Mouse (Mus musculus) CD4-positive, CD25-positive, alpha-beta regulatory T cell, adult 2 months (primary cell): ENCODE data around the gene Eno3.

Experiments used
- DNase-seq: peaks from one replicate; pipeline ENCODE4 v3.0.0-alpha.2; 2012; ENCODE audit warnings: low read depth, low spot score

Eno3 gene

GRCm38 (mm10) chr11:70643051-70643450 lies 14.0 kb upstream of the Eno3 start:
- no peak for DNase-seq

DNA sequence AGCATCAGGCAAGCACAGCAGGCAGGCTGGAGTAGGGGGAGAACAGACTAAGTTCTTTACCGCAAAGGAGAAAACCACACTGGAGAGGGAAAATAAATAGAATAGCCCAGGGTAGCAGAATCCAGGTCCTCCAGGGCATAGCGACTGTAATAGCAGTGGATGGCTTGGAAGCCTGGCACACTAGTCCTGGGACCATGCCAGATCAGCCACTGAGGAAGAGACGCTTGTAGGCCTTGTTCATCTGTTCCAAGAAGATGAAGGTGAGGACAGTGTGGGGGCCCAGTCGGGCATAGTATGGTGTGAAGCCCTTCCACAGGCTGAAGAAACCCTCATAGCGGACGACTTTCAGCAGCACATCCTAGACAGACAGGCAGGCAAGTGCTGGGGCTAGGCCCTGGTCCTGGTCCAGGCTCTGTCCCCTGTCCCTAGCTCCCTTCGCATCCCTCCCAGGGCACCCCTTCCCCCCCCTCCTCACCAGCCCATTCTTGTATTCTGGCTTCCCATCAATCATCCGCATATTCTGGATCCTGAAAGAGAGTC lies 12.4 kb upstream of the Eno3 start:
- DNase-seq = no peak

DNA sequence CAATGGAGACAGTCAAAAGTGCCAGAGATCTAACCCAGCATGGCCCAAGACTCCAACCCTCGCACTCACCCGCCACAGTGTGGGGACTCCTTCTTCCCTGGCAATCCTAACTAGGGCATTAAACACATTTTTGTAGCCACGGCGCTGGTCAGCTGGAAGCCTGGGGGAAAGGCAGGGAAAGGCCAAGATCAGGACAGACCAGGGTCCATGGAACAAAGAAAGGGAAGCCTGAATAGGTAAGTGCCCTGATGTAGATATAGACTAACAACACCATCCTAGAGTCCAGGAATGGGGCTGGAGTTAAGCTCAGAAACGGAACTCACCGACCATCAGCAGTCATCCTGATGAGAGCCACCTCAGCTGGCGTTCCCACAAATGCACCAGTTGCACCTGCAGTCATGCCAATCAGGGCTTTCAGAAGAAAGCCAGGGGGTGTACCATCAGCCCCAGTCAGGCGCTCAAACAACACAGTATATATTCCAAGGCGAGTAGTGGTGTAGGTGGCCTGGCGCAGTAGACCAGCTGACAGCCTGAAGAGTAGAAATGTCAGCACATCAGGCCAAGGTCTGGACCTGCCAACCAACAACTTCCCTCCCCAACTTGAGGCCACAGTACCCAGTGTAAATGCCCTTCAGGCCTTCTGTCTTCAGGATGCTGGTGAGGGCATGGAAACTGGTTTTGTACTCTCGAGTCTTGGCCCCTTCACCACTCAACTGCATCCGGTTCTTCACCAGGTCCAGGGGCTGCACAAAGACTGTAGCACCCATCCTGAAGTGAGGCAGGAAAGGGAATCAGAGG lies 11.3 kb upstream of the Eno3 start:
- no peak for DNase-seq

DNA sequence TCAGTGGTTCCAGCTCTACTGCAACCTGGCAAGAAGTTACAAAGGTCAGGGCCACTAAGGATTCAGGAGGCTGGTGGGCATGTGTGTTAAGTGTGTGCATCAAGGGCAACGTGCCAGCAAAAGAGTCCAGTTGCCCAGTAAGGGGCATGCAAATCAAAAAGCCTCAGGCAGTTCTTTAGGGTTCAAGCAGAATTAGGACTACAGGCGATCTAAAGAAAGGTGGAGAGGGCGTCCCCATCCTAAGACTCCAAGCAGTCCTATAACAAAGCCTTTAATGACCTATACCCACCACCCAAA lies 10.8 kb upstream of the Eno3 start:
- no peak for DNase-seq

- DNase-seq = peak; percentile 98
These were observed 10.0 kb upstream of the Eno3 start, which contains the start of the genes Rnf167 and Slc25a11 for GRCm38 (mm10) chr11:70646691-70647650. TSS of gene Rnf167 (plus strand) at chr11:70647235. TSS of gene Slc25a11 (minus strand) at chr11:70647479.

- peak; percentile 57 for DNase-seq
These were observed 9.1 kb upstream of the Eno3 start for GRCm38 (mm10) chr11:70647716-70648420.

GRCm38 (mm10) chr11:70648512-70648911 lies 8.5 kb upstream of the Eno3 start:
- DNase-seq = peak; percentile 45

DNA sequence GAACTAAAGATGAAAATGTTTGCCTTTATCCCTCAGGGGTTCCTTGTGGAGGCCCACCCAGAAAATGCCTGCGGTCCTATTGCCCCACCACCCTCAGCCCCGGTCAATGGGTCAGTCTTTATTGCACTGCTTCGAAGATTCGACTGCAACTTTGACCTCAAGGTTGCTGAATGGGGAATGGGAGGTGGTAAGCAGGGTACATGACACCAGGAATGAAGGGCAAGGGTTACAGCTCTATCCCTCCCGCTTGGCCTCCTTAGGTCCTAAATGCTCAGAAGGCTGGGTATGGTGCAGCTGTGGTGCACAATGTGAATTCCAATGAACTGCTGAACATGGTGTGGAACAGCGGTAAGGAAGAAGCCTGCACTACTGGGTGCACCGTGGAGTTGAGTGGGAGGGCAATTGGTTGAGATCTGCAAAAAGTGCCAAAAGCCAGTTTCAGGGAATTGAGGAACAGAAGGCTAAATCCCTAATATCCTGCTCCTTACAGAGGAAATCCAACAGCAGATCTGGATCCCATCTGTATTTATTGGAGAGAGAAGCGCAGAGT lies 7.7 kb upstream of the Eno3 start:
- peak; percentile 23 for DNase-seq

DNA sequence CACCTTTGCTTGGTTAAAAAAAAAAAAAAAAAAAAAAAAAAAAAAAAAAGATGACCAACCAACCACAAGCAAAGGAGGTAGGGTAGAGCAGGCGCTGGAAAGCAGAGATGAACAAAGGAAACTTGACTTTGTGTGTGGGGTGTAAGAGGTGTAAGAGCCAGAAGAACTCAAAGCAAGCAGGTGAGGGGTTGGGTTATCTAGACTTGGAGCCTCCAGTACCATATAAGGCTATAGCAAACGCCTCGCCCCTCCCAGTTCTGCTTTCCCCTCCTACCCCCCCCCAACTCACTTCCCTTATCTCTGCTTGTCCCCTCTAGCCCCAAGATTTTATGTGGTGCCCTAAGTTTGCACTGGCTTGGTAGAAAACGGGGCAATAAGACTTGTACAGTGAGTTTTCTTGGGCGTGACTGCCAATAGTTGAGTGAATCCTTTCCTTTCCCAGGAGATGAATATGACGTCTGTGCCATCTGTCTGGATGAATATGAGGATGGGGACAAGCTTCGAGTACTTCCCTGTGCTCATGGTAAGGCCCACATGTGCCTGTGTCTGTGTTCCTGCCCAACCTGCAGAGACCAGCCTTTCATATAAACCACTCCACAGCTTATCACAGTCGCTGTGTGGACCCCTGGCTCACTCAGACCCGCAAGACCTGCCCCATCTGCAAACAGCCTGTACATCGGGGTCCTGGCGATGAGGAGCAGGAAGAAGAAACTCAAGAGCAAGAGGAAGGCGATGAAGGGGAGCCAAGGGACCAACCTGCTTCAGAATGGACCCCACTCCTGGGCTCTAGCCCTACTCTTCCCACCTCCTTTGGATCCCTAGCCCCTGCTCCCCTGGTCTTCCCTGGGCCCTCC lies 6.5 kb upstream of the Eno3 start:
- peak; percentile 86 for DNase-seq

DNA sequence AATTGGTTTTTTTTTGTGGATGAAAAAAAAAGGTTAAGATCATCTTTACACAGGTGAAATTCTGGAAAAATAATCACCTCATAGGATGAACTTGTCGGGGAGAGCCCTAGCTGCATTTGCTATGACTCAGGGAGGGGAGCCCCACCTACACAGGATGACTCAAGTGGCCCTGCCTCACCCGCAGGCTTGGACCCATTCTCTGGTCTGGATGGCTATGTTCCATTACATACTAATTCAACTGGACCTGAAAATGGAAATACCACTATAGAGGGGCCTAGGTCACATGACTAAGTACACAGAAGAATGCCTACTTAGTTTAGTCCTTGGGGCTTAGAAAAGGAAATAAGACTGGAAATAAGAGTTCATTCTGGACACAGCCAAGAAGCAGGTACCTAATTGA lies 5.6 kb upstream of the Eno3 start:
- peak; percentile 58 for DNase-seq

DNA sequence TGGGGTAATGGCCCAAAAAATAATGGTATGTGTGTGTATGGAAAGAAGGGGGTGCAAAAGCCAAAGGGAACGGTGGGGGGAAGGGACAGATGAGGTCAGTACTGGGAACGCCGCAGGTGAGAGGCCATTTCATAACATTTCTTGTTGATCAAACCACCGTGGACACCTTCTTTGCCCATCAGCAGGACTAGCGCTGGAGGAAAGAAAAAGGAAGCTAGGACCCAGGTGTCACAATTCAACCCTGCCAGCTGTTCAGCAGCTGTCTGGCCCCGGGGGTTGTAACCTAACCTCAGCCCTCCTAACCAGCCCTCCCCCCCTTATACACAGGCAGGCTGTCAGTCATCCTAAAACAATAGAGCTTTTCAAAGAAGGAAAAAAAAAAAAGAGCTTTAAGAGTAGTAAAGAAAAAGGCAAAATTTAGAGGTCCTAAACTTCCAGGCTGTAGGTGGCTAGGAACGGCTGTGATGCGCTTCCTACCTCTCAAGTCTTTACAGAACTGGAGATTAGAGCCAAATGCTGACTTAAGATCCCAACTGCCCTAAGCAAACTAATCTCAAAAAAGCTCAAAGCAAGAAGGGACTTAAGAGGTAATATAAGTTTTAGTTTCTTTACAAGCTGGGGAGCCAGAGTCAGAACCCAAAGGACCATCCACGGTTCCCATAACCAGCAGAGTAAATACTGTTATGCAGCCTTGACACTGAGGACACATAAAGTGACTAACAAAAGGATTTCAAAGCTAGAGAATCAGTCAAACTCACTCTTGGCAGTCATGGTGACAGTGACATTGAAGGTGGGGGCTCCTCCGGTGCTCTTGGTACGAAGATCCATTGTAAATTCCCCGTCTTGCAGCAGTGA lies 4.7 kb upstream of the Eno3 start:
- peak; percentile 49 for DNase-seq

- no peak for DNase-seq
These were observed 4.1 kb upstream of the Eno3 start for GRCm38 (mm10) chr11:70652884-70653344.

DNA sequence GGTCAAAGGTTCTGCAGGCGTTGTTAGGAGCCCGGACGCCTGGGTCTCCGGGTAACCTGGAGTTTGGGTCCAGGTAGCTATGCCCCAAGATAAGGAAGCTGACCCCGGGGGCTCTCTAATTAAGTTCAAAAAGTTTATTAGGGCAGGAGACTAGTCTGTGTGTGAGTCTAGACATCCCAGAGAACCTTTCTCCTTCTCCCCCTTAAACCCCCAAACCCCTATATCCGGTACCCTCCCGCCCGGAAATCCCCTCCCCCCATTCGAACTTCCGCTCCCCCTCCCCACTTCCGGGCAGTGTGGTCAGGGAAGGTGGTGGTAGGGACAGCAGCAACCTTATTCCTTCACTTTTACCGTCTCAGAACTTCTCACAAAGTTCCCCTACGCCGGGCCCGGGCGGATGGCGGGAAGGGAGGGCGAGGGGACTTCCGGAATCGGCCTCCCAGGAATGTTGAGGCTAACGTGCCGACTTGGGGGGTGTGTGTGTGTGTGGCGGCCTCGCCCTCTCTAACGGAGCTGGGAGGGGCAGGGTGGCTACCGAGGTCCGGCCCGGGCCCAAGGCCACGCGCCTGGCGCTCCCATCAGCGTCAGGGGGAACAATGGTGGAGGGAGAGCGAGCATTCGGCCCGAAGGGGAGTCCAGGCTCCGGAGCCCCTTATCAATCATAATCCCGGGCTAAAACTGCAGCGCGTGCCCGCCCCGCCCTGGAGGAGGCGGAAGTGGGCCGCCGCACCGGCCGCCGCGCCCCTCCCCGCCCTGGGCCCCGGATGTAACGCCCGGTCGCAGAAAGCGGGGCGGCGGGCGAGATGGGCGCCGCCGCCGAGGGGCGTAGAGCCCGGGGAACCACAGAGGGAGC lies 3.4 kb upstream of the Eno3 start:
- peak; percentile 84 for DNase-seq

DNA sequence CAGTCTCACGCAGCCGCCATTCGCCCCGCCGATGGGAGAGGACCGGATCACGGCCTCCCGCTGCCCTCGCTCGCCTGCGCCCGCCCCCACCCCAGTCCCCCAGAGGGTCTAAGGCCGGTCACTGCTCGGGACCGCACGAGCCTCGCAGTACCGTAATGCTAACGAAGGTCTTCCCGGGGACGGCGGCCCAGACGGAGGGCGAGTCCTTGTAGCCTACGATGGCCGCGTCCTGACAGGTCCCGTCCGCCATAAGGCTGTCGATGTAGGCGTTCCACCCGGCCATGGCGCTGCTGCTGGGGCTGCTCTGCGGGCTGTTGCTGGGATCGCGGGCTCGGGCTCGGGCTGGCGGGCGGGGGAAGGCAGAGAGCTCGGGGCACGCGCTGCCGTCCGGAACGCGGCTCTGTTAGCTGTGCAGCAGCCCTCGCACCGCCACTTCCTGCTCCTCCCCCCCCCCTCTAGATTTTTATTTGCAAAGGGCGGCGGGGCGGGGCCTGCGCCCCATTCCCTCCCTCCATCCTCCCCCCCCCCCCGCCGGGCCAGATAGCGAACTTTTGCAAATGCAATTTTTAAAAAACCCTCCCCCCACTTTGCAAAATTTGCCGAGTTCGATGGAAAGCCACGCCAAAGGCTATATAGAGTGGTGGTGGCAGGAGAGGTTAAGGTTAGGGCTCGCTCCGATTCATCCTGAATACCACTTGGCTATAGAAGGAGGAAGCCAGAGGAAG lies 2.6 kb upstream of the Eno3 start, which contains the start of gene Pfn1:
TSS of gene Pfn1 (minus strand) at position 447 of the 725 bp plus-strand sequence.
- DNase-seq = peak; percentile 93

DNA sequence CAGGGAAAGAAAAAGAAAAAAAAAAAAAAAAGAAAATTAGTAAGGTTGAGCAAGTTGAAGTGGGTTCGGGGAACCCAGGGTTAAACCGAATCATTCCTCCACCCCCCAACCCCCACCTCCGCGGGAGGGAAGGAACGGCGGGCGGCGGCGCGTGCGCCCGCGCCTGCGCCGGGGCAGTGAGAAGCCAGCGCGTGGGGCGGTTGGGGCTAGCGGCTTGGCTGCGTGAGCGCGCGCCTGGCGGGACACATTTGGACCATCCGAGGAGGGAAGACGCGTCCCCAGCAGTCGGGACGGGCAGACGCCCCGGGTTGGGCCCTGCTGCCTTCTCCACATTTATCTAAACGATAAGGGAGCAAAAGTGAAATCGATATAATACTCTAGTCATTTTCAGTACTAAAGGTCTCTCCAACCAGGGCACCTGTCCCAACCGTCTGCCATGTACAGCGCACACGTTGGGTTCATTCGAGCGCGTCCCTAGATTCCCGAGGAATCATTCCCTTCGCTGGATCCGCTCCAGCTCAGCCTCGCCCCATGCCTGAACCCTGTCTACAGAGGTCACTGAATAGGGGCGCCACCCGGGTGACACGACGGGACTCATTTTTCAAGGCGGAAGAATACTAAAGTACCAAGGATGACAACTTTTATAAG lies 2.0 kb upstream of the Eno3 start:
- peak; percentile 90 for DNase-seq

GRCm38 (mm10) chr11:70655571-70656455 lies 1.2 kb upstream of the Eno3 start:
- DNase-seq = peak; percentile 65
